Mouse (Mus musculus) adrenal gland (tissue): ENCODE results near the gene Adora2a.
"Not testable (repeated sequence)": the region's sequence is repeated elsewhere in the genome, so short reads cannot be mapped to it uniquely, and the experiment has no call there.

ENCODE experiments used
- intact Hi-C: fragments of 180-260 bp; cut with DNase I; formaldehyde crosslinking; loops from one replicate; pipeline ENCODE4 v1.15.1; 2025

Adora2a gene

DNA sequence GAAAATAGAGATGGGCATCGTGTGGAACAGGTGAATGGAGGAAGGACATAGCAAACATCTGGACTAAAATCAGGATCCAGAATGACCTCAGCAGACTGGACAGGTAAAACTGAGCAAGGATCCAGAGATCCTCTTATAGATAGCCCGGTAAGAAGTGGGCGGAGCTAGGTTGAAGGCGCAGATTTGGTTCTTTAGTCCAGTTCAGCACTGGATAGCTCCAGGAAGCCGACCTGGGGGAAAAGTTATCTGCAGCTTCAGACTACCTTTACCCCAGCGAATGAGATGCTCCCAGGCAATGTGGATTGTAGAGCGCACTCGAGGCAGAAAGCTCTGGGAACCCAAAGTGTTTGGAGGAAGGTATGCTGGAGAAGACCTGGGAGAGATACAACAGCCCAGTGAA, 25.3 kb downstream of the Adora2a start:
- intact Hi-C loops, result no loop called here

- intact Hi-C loops, result not testable (repeated sequence)
These were observed 27.9 kb downstream of the Adora2a start for GRCm38 (mm10) chr10:75344563-75344962.

DNA sequence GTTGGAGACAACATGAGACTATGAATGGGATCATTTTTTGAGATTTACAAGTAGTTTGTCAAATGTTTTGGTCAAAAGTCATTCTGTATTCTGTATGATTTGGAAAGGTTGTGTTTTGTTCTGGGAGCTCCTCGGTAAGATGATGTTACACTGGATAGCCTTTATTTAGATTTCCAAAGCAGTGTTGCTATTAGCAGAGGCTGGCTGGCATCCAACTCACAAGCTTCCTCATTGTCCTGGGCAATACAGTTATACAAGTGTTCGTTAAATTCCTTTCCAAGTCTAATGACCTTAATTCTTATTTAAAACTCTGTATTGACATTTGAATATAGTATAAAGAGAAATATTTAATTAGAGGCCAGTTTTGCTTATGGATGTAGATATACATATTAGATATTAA, 28.6 kb downstream of the Adora2a start:
- intact Hi-C loops, result no loop called here

DNA sequence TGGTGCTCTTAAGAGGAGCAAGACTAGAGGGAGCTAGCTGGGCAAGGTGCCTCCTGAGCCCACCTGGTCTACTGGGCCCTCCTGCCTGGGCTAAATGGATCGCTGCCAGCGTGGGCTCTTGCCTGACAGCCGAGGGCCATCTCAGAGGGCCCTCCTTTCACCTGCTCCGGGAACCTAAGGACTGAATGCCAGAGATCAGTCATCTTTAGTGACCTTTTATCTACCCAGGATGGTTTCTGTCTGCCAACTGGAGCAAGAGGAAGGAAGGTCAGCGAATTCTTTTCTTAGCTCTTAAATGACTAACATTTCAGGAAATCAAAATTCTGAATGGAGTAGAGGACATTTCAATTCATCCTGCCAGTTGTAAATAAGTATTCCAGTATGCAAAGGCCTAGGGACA, 33.9 kb downstream of the Adora2a start:
- intact Hi-C loops, result no loop called here

GRCm38 (mm10) chr10:75352541-75352940, 35.9 kb downstream of the Adora2a start:
- intact Hi-C loops, result no loop called here

DNA sequence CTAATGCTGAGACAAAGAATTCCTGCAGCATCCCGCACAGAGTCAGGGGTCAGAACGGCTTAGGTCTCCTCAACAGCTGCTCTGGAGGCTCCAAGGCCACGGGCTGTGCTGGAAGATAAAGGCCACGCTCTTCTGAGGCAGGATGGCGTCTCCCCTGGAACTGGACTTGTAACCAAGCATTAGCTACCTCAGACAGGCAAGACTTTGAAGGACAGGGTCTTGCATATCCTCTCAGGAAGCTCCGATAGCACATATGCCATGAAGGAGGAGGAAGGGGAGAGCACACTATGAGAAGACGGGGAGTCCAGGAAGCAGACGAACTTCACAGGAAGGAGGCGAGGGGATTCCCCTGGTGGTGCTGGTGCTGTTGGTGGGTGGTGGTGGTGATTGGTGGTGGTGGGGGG, 37.2 kb downstream of the Adora2a start:
- intact Hi-C loops, result not testable (repeated sequence)

GRCm38 (mm10) chr10:75355341-75355740, 38.7 kb downstream of the Adora2a start:
- intact Hi-C loops, result no loop called here

GRCm38 (mm10) chr10:75364214-75364690, 47.6 kb downstream of the Adora2a start:
- intact Hi-C loops, result not testable (repeated sequence)

- intact Hi-C loops, result no loop called here
These were observed 48.1 kb downstream of the Adora2a start for GRCm38 (mm10) chr10:75364796-75365195.

DNA sequence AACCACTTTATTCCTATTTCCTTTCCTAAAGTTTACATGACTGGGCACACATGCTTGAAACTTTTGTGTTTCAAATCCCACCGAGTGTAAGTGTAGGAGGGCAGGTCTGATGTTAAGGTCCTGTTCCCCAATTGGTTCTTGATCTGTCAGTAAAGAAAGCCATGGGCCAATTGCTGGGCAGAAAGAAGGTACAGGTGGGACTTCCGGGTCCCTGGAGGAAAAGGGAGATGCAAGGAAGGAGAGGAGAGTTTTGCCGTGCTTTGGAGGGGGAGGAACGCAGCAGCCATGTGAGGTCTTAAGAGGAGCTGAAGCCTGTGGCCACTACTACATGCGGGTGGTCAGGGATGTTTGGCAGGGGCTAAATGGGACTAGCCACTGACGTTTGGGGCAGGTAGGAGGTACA, 48.6 kb downstream of the Adora2a start:
- intact Hi-C loops, result no loop called here

- intact Hi-C loops, result not testable (repeated sequence)
These were observed 57.1 kb downstream of the Adora2a start for GRCm38 (mm10) chr10:75373655-75374351.

DNA sequence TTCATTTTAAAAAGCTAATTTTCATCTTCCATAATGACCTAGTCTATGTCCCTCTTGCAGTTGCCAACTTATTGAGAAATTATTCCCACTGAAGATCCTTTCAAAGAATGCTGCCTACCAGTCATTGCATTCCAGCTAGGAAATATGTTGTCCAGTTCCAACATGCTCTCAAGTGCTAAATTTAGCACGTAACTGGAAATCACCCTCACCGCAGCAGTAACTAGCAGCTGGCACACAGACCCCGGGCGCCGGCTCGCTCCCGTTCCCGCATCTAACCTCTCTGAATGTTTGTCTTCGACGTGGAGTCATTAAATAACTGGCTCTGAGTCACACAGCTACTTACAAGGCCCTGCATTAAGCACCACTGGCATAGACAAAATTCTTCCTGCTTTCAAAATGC, 62.0 kb downstream of the Adora2a start:
- intact Hi-C loops, result no loop called here
